Mouse (Mus musculus): ENCODE data around the gene Sema4a. TPM values are rescaled to one million over a fixed set of nuclear protein-coding genes. Genes with fewer than 3 reads are reported as not detected.

The Sema4a gene
- polyA plus RNA-seq, 1 experiment, result 321 TPM

DNA sequence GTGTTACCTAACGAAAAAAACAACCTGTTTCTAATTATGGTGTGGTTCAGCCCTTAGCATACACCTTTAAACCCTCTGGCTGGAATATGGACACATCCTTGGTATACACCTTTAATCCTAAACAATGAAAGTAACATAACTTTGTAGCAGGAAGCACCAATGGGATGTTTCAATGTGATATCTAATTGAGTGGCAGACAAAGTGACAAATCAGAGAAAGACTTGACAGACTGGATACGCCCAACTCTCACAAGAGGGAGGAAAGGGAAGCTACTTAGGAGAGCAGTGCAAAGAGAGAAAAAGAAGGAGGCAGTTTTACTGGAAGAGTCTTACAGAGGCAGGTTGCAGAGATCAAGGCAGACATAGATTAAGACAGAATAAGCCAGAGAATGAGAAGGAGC lies 8.5 kb upstream of the Sema4a start:
- WGBS, result 89% methylated on average over 2 of the region's 2 CpGs
- TF ChIP-seq POLR2A (IDR thresholded peaks at IDR 0.05; ENCODE audit: low read depth, low read length) (no peak), CTCF (IDR thresholded peaks at IDR 0.05; ENCODE audit: extremely low read depth, insufficient read length, insufficient replicate concordance, low read depth, low read length) (no peak)

DNA sequence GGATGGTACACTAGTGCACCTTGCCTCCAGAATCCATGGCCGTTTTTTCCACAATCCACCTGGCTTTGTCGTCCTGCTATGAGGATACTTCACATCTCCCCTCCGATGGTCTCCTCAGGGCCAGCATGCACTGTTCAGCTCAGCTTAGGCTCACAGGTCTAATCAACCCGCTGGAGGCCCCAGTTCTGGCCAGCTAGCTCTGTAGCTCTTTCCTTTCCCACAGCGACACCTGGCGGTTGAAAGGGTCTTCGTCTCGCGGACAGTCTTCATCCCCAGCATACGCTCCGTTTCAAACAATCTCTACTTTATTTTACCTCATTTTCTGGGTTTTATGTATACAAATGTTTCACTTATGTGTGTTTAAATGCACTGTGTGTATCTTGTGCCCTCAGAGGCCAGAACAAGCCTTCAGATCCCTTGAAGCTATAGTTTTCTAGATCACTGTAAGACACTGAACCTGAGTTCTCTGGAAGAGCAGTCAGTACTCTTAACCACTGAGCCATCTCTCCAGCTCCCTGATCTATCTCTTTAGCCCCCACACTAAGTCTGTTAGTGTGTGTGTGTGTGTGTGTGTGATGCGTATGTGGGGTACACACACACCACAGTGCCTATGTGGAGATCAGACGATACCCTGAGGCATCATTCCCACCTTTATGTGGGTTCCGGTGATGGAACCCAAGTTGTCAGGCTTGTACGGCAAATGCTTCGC lies 6.3 kb upstream of the Sema4a start:
- 31% methylated on average over 16 of the region's 16 CpGs for WGBS
- H3K4me1 ChIP-seq (ENCODE audit: control insufficient read depth, insufficient read depth, insufficient read length, low read length), result peaks cover 9% of the 10 kb centered on the region
- no peak overlapping the region for H3K27ac ChIP-seq (ENCODE audit: insufficient read depth, low read depth, low read length)
- no peak overlapping the region for H3K4me3 ChIP-seq (ENCODE audit: low read depth, low read length)
- H3K36me3 ChIP-seq (ENCODE audit: control insufficient read depth, insufficient read depth, low read length), result no peaks in the 10 kb centered on the region
- TF ChIP-seq POLR2A (IDR thresholded peaks at IDR 0.05; ENCODE audit: low read depth, low read length) (peak; percentile 18; the same call in 1 of the 2 replicates), CTCF (IDR thresholded peaks at IDR 0.05; ENCODE audit: extremely low read depth, insufficient read length, insufficient replicate concordance, low read depth, low read length) (peak; percentile 95)
- H3K27me3 ChIP-seq (ENCODE audit: control insufficient read depth, insufficient read depth, low read length), result no peaks in the 10 kb centered on the region

More for the DNA sequence above, 8.5 kb upstream of the Sema4a start:
- Histone ChIP-seq H3K27ac (ENCODE audit: insufficient read depth, low read depth, low read length) (no peak overlapping the region), H3K4me3 (ENCODE audit: low read depth, low read length) (no peak overlapping the region), H3K36me3 (ENCODE audit: control insufficient read depth, insufficient read depth, low read length) (no peaks in the 10 kb centered on the region), H3K27me3 (ENCODE audit: control insufficient read depth, insufficient read depth, low read length) (no peaks in the 10 kb centered on the region), H3K4me1 (ENCODE audit: control insufficient read depth, insufficient read depth, insufficient read length, low read length) (peaks cover 9% of the 10 kb centered on the region)

DNA sequence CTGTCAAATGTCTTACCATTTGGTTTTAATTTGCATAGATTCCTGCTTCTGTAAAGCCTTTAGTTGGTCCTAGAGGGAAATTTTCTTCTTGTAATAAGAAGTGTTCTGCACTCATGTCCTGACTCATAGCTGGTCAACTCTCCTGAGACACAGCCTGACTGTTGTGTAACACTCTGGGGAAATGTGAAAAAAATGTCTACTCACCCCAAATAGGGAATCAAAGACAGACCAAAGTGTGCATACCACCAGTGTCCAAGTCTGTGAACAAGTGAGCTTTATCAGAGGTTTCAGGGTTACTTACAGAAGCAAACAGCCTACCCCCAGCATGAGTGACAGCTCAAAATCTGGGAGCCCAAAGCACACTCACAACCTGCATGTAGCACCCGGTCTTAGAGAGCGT lies 4.1 kb upstream of the Sema4a start:
- no peaks in the 10 kb centered on the region for H3K36me3 ChIP-seq (ENCODE audit: control insufficient read depth, insufficient read depth, low read length)
- 90% methylated on average over 2 of the region's 2 CpGs for WGBS
- H3K4me1 ChIP-seq (ENCODE audit: control insufficient read depth, insufficient read depth, insufficient read length, low read length), result no peaks in the 10 kb centered on the region
- no peak for TF ChIP-seq POLR2A (IDR thresholded peaks at IDR 0.05; ENCODE audit: low read depth, low read length)
- no peak for TF ChIP-seq CTCF (IDR thresholded peaks at IDR 0.05; ENCODE audit: extremely low read depth, insufficient read length, insufficient replicate concordance, low read depth, low read length)
- H3K27me3 ChIP-seq (ENCODE audit: control insufficient read depth, insufficient read depth, low read length), result no peaks in the 10 kb centered on the region
- no peak overlapping the region for H3K4me3 ChIP-seq (ENCODE audit: low read depth, low read length)
- no peak overlapping the region for H3K27ac ChIP-seq (ENCODE audit: insufficient read depth, low read depth, low read length)

DNA sequence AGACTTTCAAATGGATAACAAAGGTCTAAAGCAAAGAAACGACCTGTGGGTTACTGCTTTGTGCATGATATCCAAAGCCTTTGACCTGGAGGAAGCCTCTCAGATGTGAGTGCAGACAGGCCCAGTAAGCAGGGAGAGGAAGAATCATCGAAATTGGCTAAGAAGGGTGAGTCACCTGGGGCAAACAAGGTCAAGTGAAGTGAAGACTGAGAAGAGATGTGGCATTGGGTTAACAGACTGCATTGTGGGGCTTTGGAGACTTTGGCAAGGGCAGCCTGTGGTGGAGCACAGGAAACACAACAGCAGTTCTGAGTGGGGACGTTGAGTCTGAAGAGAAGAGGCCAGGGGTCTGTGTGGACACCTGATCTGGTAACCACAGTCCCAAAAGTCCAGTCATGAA lies 3.4 kb upstream of the Sema4a start:
- H3K4me3 ChIP-seq (ENCODE audit: low read depth, low read length), result no peak overlapping the region
- TF ChIP-seq POLR2A (IDR thresholded peaks at IDR 0.05; ENCODE audit: low read depth, low read length) (no peak), CTCF (IDR thresholded peaks at IDR 0.05; ENCODE audit: extremely low read depth, insufficient read length, insufficient replicate concordance, low read depth, low read length) (no peak)
- H3K4me1 ChIP-seq (ENCODE audit: control insufficient read depth, insufficient read depth, insufficient read length, low read length), result no peaks in the 10 kb centered on the region
- no peak overlapping the region for H3K27ac ChIP-seq (ENCODE audit: insufficient read depth, low read depth, low read length)
- H3K27me3 ChIP-seq (ENCODE audit: control insufficient read depth, insufficient read depth, low read length), result no peaks in the 10 kb centered on the region
- no peaks in the 10 kb centered on the region for H3K36me3 ChIP-seq (ENCODE audit: control insufficient read depth, insufficient read depth, low read length)
- 49% methylated on average over 3 of the region's 3 CpGs for WGBS

DNA sequence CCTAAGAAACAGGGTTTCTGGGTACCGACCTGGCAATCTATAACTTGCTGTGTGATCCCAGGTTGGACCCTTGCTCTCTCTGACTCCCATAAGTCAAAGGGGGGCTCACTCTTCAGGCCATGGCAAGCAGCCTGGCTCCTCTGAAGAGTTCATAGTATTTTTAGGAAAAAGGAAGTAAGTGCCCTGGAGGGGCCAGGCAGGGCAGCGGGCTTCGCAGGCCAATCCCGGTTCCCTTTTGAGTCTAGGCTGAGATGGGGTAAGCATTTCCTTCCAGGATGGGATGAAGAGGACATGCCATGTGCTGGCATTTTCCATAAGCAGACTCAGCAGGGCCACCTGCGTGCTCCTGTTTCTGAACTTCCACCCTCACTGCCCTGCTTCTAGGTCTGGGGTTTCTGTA lies 953 bp downstream of the Sema4a start:
- 86% methylated on average over 5 of the region's 5 CpGs for WGBS
- Histone ChIP-seq H3K27ac (ENCODE audit: insufficient read depth, low read depth, low read length) (no peak overlapping the region), H3K36me3 (ENCODE audit: control insufficient read depth, insufficient read depth, low read length) (no peaks in the 10 kb centered on the region), H3K27me3 (ENCODE audit: control insufficient read depth, insufficient read depth, low read length) (no peaks in the 10 kb centered on the region), H3K4me1 (ENCODE audit: control insufficient read depth, insufficient read depth, insufficient read length, low read length) (peaks cover 8% of the 10 kb centered on the region; the same call in 1 of the 2 replicates), H3K4me3 (ENCODE audit: low read depth, low read length) (no peak overlapping the region)
- TF ChIP-seq CTCF (IDR thresholded peaks at IDR 0.05; ENCODE audit: extremely low read depth, insufficient read length, insufficient replicate concordance, low read depth, low read length), result no peak
- no peak for TF ChIP-seq POLR2A (IDR thresholded peaks at IDR 0.05; ENCODE audit: low read depth, low read length)

DNA sequence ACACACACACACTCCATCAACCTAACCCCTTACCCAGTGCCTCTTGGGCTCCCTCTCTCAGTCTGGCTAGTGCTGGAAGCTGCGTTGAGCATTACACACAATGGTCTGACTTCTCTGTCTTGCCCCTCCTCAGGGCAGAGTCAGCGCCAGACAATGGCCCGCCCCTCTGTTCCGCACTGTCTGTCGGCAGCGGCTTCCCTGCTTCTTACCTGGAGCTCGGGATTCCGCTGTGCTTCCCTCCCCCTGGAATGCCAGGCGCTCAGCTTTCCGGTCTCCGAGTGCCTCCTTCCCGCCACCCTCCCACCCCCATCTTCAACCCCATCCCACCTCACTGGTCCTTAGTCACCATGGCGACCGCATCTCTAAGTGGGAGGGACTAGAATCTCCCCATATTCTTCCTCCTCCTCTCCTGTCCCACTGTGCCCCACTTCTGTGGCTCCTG lies 2.2 kb downstream of the Sema4a start:
- Histone ChIP-seq H3K27ac (ENCODE audit: insufficient read depth, low read depth, low read length) (no peak overlapping the region), H3K36me3 (ENCODE audit: control insufficient read depth, insufficient read depth, low read length) (peaks cover 7% of the 10 kb centered on the region), H3K27me3 (ENCODE audit: control insufficient read depth, insufficient read depth, low read length) (no peaks in the 10 kb centered on the region), H3K4me1 (ENCODE audit: control insufficient read depth, insufficient read depth, insufficient read length, low read length) (peaks cover 17% of the 10 kb centered on the region; the same call in 1 of the 2 replicates), H3K4me3 (ENCODE audit: low read depth, low read length) (no peak overlapping the region)
- WGBS, result 16% methylated on average over 14 of the region's 14 CpGs
- no peak for TF ChIP-seq CTCF (IDR thresholded peaks at IDR 0.05; ENCODE audit: extremely low read depth, insufficient read length, insufficient replicate concordance, low read depth, low read length)
- TF ChIP-seq POLR2A (IDR thresholded peaks at IDR 0.05; ENCODE audit: low read depth, low read length), result no peak

DNA sequence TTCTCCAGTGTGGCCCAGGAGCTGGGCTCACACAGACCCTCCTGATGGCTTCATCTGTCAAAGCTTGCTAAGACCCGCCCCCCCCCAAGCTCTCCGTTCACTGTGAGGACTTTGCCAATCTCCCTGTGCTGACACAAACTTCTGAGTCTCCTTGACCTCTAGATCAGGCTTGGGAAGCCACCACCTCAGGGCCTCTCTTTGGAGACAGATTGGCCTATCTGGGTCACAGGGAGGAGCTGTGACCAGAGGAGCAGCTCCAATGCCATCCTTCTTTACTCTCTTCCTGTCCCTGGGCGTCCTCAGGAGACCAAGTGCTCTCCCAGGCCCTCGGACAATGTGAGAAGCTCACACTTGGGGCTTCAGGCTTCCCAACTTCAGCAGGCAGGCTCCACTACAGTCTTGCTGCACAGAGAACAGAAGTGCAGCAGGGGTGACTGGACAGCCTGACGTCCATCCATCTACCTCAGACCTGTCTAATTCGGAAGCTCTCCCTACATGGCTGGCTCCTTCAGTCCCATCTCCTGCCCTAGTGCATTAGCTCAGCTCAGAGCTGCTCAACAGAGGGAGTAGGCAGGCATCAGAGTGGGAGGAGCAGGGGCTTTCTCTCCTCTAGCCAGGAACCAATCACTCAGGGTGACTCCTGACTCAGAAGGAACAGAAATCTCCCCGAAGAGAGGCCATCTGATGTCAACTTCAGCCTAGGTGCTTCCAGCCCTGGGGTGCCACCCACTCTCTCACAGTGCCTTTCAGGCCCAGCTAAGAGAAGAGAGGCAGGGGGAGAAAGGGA lies 4.0 kb downstream of the Sema4a start:
- peaks cover 29% of the 10 kb centered on the region for H3K4me1 ChIP-seq (ENCODE audit: control insufficient read depth, insufficient read depth, insufficient read length, low read length)
- H3K27ac ChIP-seq (ENCODE audit: insufficient read depth, low read depth, low read length), result peak overlapping the region; percentile 98
- no peak overlapping the region for H3K4me3 ChIP-seq (ENCODE audit: low read depth, low read length)
- H3K27me3 ChIP-seq (ENCODE audit: control insufficient read depth, insufficient read depth, low read length), result no peaks in the 10 kb centered on the region
- H3K36me3 ChIP-seq (ENCODE audit: control insufficient read depth, insufficient read depth, low read length), result peaks cover 20% of the 10 kb centered on the region
- TF ChIP-seq POLR2A (IDR thresholded peaks at IDR 0.05; ENCODE audit: low read depth, low read length), result no peak
- WGBS, result 63% methylated on average over 7 of the region's 7 CpGs
